Mouse (Mus musculus) liver, postnatal 0 days (tissue): ENCODE data around the gene Odaph.

ENCODE experiments used
- CTCF ChIP-seq: sonication (generic); IDR thresholded peaks from 2 replicates; pipeline ENCODE4 v1.5.1; 2016; ENCODE audit warnings: antibody characterized with exemption, low read depth
- EP300 ChIP-seq: IDR thresholded peaks from 2 replicates; pipeline ENCODE4 v1.6.1; 2016; ENCODE audit warnings: antibody characterized with exemption, low read depth, mild to moderate bottlenecking

- TF ChIP-seq CTCF (no peak), EP300 (no peak)
These were observed 4.1 kb downstream of the Odaph start for GRCm38 (mm10) chr5:91991191-91991937.
